Mouse (Mus musculus): ENCODE data around the gene Olfr1280. TPM values are rescaled to one million over a fixed set of nuclear protein-coding genes. Genes with fewer than 3 reads are reported as not detected.
"Not testable (repeated sequence)": the region's sequence is repeated elsewhere in the genome, so short reads cannot be mapped to it uniquely, and the experiment has no call there.

Gene Olfr1280
- polyA plus RNA-seq (2015; fragmentation: Nextera tagmentation; extraction: Ambion mirVana): not detected in 2 replicates

GRCm38 (mm10) chr2:111313717-111314116 is at the start of gene Olfr1280:
Gene Olfr1280, plus strand, starts transcription at chr2:111314017.
- no peak for ATAC-seq (ENCODE audit: insufficient number of reproducible peaks, low FRiP score, low TSS enrichment, low read depth)
- H3K27ac ChIP-seq (replicated peaks): no peak within 1 kb of the TSS
- H3K4me3 ChIP-seq (replicated peaks): no peak within 1 kb of the TSS
- H3K9me3 ChIP-seq (replicated peaks): no peaks in the 10 kb centered on the region
- H3K4me1 ChIP-seq: no peaks in the 10 kb centered on the region
- H3K4me2 ChIP-seq (replicated peaks): no peak within 1 kb of the TSS
- H3K27me3 ChIP-seq: no peaks in the 10 kb centered on the region
- no peaks in the 10 kb centered on the region for H3K36me3 ChIP-seq
- H3K9ac ChIP-seq: no peak within 1 kb of the TSS

- Histone ChIP-seq H3K27ac (replicated peaks) (no peak within 1 kb of the TSS), H3K4me1 (no peaks in the 10 kb centered on the region), H3K9ac (no peak within 1 kb of the TSS), H3K4me2 (replicated peaks) (no peak within 1 kb of the TSS), H3K4me3 (replicated peaks) (no peak within 1 kb of the TSS), H3K27me3 (no peaks in the 10 kb centered on the region), H3K9me3 (replicated peaks) (no peaks in the 10 kb centered on the region), H3K36me3 (no peaks in the 10 kb centered on the region)
- 79% methylated on average over 2 of the region's 2 CpGs for WGBS
- ATAC-seq (ENCODE audit: insufficient number of reproducible peaks, low FRiP score, low TSS enrichment, low read depth): no peak
Measured at GRCm38 (mm10) chr2:111274006-111274405, 39.8 kb upstream of the Olfr1280 start, which contains the start of gene Olfr1277. Gene Olfr1277, minus strand, starts transcription at chr2:111274106.

GRCm38 (mm10) chr2:111289836-111290235 is 24.0 kb upstream of the Olfr1280 start, which contains the start of gene Olfr1278:
Gene Olfr1278, plus strand, starts transcription at chr2:111290136.
- H3K9ac ChIP-seq: no peak within 1 kb of the TSS
- H3K4me1 ChIP-seq: no peaks in the 10 kb centered on the region
- H3K27ac ChIP-seq (replicated peaks): no peak within 1 kb of the TSS
- ATAC-seq (ENCODE audit: insufficient number of reproducible peaks, low FRiP score, low TSS enrichment, low read depth): no peak
- H3K4me3 ChIP-seq (replicated peaks): no peak within 1 kb of the TSS
- H3K9me3 ChIP-seq (replicated peaks): no peaks in the 10 kb centered on the region
- H3K27me3 ChIP-seq: no peaks in the 10 kb centered on the region
- H3K4me2 ChIP-seq (replicated peaks): no peak within 1 kb of the TSS
- no peaks in the 10 kb centered on the region for H3K36me3 ChIP-seq

DNA sequence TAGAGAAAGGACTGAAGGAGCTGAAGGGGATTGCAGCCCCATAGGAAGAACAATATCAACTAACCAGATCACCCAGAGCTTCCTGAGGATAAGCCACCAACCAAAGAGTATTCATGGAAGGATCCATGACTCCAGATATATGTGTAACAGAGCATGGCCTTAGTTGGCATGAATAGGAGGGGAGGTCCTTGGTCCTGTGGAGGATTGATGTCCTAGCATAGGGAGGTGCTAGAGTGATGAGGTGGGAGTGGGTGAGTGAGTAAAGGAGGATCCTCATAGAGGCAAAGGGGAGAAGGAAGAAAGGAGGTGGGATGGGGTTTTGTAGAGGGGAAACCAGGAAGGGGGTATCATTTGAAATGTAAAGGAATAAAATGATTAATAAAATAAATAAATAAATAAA is 15.3 kb upstream of the Olfr1280 start:
- Histone ChIP-seq H3K27ac (replicated peaks) (no peak overlapping the region), H3K4me1 (no peaks in the 10 kb centered on the region), H3K9me3 (replicated peaks) (no peaks in the 10 kb centered on the region), H3K9ac (no peak overlapping the region), H3K4me3 (replicated peaks) (no peak overlapping the region), H3K36me3 (no peaks in the 10 kb centered on the region), H3K4me2 (replicated peaks) (no peak overlapping the region), H3K27me3 (no peaks in the 10 kb centered on the region)
- no peak for ATAC-seq (ENCODE audit: insufficient number of reproducible peaks, low FRiP score, low TSS enrichment, low read depth)

GRCm38 (mm10) chr2:111300374-111300773 is 13.4 kb upstream of the Olfr1280 start, which contains the start of gene Olfr1279:
Gene Olfr1279, plus strand, starts transcription at chr2:111300635.
- Histone ChIP-seq H3K36me3 (no peaks in the 10 kb centered on the region), H3K27me3 (no peaks in the 10 kb centered on the region), H3K9ac (no peak within 1 kb of the TSS), H3K9me3 (replicated peaks) (no peaks in the 10 kb centered on the region), H3K4me2 (replicated peaks) (no peak within 1 kb of the TSS), H3K27ac (replicated peaks) (no peak within 1 kb of the TSS), H3K4me3 (replicated peaks) (no peak within 1 kb of the TSS), H3K4me1 (no peaks in the 10 kb centered on the region)
- ATAC-seq (ENCODE audit: insufficient number of reproducible peaks, low FRiP score, low TSS enrichment, low read depth): no peak

GRCm38 (mm10) chr2:111326220-111326619 is 12.4 kb downstream of the Olfr1280 start, which contains the start of gene Olfr1281:
Gene Olfr1281, plus strand, starts transcription at chr2:111326520.
- H3K4me1 ChIP-seq: no peaks in the 10 kb centered on the region
- no peak within 1 kb of the TSS for H3K4me2 ChIP-seq (replicated peaks)
- no peaks in the 10 kb centered on the region for H3K36me3 ChIP-seq
- H3K27ac ChIP-seq (replicated peaks): no peak within 1 kb of the TSS
- no peak within 1 kb of the TSS for H3K4me3 ChIP-seq (replicated peaks)
- no peaks in the 10 kb centered on the region for H3K27me3 ChIP-seq
- H3K9ac ChIP-seq: no peak within 1 kb of the TSS
- ATAC-seq (ENCODE audit: insufficient number of reproducible peaks, low FRiP score, low TSS enrichment, low read depth): no peak
- 65% methylated on average over 2 of the region's 2 CpGs for WGBS
- H3K9me3 ChIP-seq (replicated peaks): no peaks in the 10 kb centered on the region

- not testable (repeated sequence) for H3K27ac ChIP-seq (replicated peaks); ATAC-seq (ENCODE audit: insufficient number of reproducible peaks, low FRiP score, low TSS enrichment, low read depth); H3K36me3 ChIP-seq
Measured at GRCm38 (mm10) chr2:111333721-111334120, 19.9 kb downstream of the Olfr1280 start.

DNA sequence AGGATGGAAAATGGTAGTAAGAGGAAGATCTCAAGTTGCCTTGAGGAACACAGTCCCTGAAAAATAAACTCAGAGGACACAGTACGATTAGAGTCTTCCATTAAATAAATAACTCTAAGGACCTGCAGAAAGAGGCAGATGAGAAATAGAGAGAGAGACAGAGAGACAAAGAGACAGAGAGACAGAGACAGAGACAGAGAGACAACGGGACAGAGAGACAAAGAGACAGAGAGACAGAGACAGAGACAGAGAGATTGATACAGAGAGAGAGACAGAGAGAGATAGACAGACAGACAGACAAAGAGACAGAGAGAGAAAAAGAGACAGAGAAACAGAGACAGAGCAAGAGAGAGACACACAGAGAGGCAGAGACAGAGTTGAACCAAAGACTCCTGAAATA is 22.2 kb downstream of the Olfr1280 start, which contains the start of gene Olfr1282:
TSS of gene Olfr1282 (minus strand) at position 101 of the 400 bp plus-strand sequence.
- Histone ChIP-seq H3K27ac (replicated peaks) (no peak within 1 kb of the TSS), H3K4me2 (replicated peaks) (no peak within 1 kb of the TSS), H3K9me3 (replicated peaks) (no peaks in the 10 kb centered on the region), H3K9ac (no peak within 1 kb of the TSS), H3K36me3 (no peaks in the 10 kb centered on the region), H3K4me3 (replicated peaks) (no peak within 1 kb of the TSS), H3K4me1 (no peaks in the 10 kb centered on the region), H3K27me3 (no peaks in the 10 kb centered on the region)
- no peak for ATAC-seq (ENCODE audit: insufficient number of reproducible peaks, low FRiP score, low TSS enrichment, low read depth)
- WGBS: 70% methylated on average over 2 of the region's 2 CpGs

More at GRCm38 (mm10) chr2:111333721-111334120, 19.9 kb downstream of the Olfr1280 start:
- not testable (repeated sequence) for H3K27me3 ChIP-seq; H3K4me1 ChIP-seq; H3K4me3 ChIP-seq (replicated peaks); H3K9me3 ChIP-seq (replicated peaks); H3K4me2 ChIP-seq (replicated peaks); H3K9ac ChIP-seq
- 85% methylated on average over 5 of the region's 5 CpGs for WGBS

- no peak within 1 kb of the TSS for H3K9ac ChIP-seq
- no peak within 1 kb of the TSS for H3K27ac ChIP-seq (replicated peaks)
- H3K4me1 ChIP-seq: no peaks in the 10 kb centered on the region
- H3K36me3 ChIP-seq: no peaks in the 10 kb centered on the region
- no peak within 1 kb of the TSS for H3K4me2 ChIP-seq (replicated peaks)
- no peaks in the 10 kb centered on the region for H3K9me3 ChIP-seq (replicated peaks)
- WGBS: 66% methylated on average over 2 of the region's 2 CpGs
- ATAC-seq (ENCODE audit: insufficient number of reproducible peaks, low FRiP score, low TSS enrichment, low read depth): no peak
- H3K27me3 ChIP-seq: no peaks in the 10 kb centered on the region
- H3K4me3 ChIP-seq (replicated peaks): no peak within 1 kb of the TSS
Measured at GRCm38 (mm10) chr2:111366490-111366889, 52.7 kb downstream of the Olfr1280 start, which contains the start of gene Olfr1283. Gene Olfr1283, plus strand, starts transcription at chr2:111366790.

GRCm38 (mm10) chr2:111375222-111375621 is 61.4 kb downstream of the Olfr1280 start, which contains the start of gene Olfr1284:
Gene Olfr1284, plus strand, starts transcription at chr2:111375522.
- Histone ChIP-seq H3K9ac (no peak within 1 kb of the TSS), H3K27me3 (no peaks in the 10 kb centered on the region), H3K4me3 (replicated peaks) (no peak within 1 kb of the TSS), H3K4me1 (no peaks in the 10 kb centered on the region), H3K27ac (replicated peaks) (no peak within 1 kb of the TSS), H3K9me3 (replicated peaks) (no peaks in the 10 kb centered on the region), H3K36me3 (no peaks in the 10 kb centered on the region), H3K4me2 (replicated peaks) (no peak within 1 kb of the TSS)
- ATAC-seq (ENCODE audit: insufficient number of reproducible peaks, low FRiP score, low TSS enrichment, low read depth): no peak
- 80% methylated on average over 1 of the region's 1 CpGs for WGBS

Data from embryonic facial prominence, embryonic 15.5 days (tissue).